Mouse (Mus musculus) liver, embryonic 13.5 days (tissue): Measurements from ENCODE around the gene Fcgbp. TPM values are rescaled to one million over a fixed set of nuclear protein-coding genes. Genes with fewer than 3 reads are reported as not detected.
"Not testable (repeated sequence)": the region's sequence is repeated elsewhere in the genome, so short reads cannot be mapped to it uniquely, and the experiment has no call there.

Experiments
- ATAC-seq: fragments of 200-750 bp; cut with Nextera tagmentation; 2 replicates; pipeline ENCODE4 v1.8.0; 2017; ENCODE audit warnings: low read depth, mild to moderate bottlenecking, moderate number of reproducible peaks, moderate library complexity
- DNase-seq: peaks from one replicate; pipeline ENCODE4 v3.0.0; 2022
- H3K27ac ChIP-seq: fragments of 300-500 bp; sonication (generic); 2 replicates; pipeline ENCODE4 v1.5.1; 2015; ENCODE audit warnings: moderate library complexity, mild to moderate bottlenecking, inconsistent platforms
- H3K27me3 ChIP-seq: fragments of 300-500 bp; sonication (generic); 2 replicates; pipeline ENCODE4 v1.6.1; 2015; ENCODE audit warnings: mild to moderate bottlenecking, inconsistent platforms
- H3K36me3 ChIP-seq: fragments of 300-500 bp; sonication (generic); 2 replicates; pipeline ENCODE4 v1.6.1; 2015; ENCODE audit warnings: mild to moderate bottlenecking, inconsistent platforms
- H3K4me1 ChIP-seq: fragments of 300-500 bp; sonication (generic); replicated peaks from 2 replicates; pipeline ENCODE4 v1.6.1; 2015; ENCODE audit warnings: inconsistent platforms
- H3K4me2 ChIP-seq: fragments of 300-500 bp; sonication (generic); 2 replicates; pipeline ENCODE4 v1.6.1; 2015; ENCODE audit warnings: inconsistent platforms, mild to moderate bottlenecking, moderate library complexity
- H3K4me3 ChIP-seq: fragments of 300-500 bp; sonication (generic); replicated peaks from 2 replicates; pipeline ENCODE4 v1.5.1; 2015; ENCODE audit warnings: mild to moderate bottlenecking, inconsistent platforms
- H3K9ac ChIP-seq: fragments of 300-500 bp; sonication (generic); 2 replicates; pipeline ENCODE4 v1.6.1; 2015; ENCODE audit warnings: mild to moderate bottlenecking, inconsistent platforms
- H3K9me3 ChIP-seq: fragments of 300-500 bp; sonication (generic); replicated peaks from 2 replicates; pipeline ENCODE4 v1.6.1; 2016; ENCODE audit warnings: inconsistent platforms
- WGBS: fragments of 180-500 bp; shearing (Covaris S2); methylation state at CpG from one replicate; pipeline ENCODE4 v1.1.7; 2015; ENCODE audit not compliant: insufficient replicate concordance; 5-methylcytosine and 5-hydroxymethylcytosine counted together
- polyA plus RNA-seq: library from polyadenylated mRNA; unstranded; fragments of >200 nt; fragmentation: Nextera tagmentation; extraction: Ambion mirVana; gene quantifications from 2 replicates; pipeline ENCODE4 v1.2.1, GENCODE M21; 2015

The Fcgbp gene
- polyA plus RNA-seq, 1 experiment from 2014 or later: 0.05 TPM

GRCm38 (mm10) chr7:28151584-28152221 is 80.7 kb downstream of the Fcgbp start:
- no peak overlapping the region for H3K9ac ChIP-seq

GRCm38 (mm10) chr7:28153595-28153994 is 82.6 kb downstream of the Fcgbp start:
- H3K4me2 ChIP-seq, DNase-seq, H3K27me3 ChIP-seq, H3K9ac ChIP-seq, H3K9me3 ChIP-seq, H3K27ac ChIP-seq, H3K4me1 ChIP-seq, H3K36me3 ChIP-seq, H3K4me3 ChIP-seq, ATAC-seq: not testable (repeated sequence)
- 34% methylated on average over 5 of the region's 5 CpGs for WGBS

More at GRCm38 (mm10) chr7:28151584-28152221, 80.7 kb downstream of the Fcgbp start:
- H3K36me3 ChIP-seq: no peaks in the 10 kb centered on the region
- WGBS: 11% methylated on average over 13 of the region's 13 CpGs
- ATAC-seq: no peak
- no peak overlapping the region for H3K27ac ChIP-seq
- DNase-seq: peak; percentile 18
- H3K4me3 ChIP-seq: no peak overlapping the region
- H3K9me3 ChIP-seq: no peaks in the 10 kb centered on the region
- H3K4me2 ChIP-seq: no peak overlapping the region
- no peaks in the 10 kb centered on the region for H3K4me1 ChIP-seq
- H3K27me3 ChIP-seq: no peaks in the 10 kb centered on the region

- Histone ChIP-seq H3K9me3 (no peaks in the 10 kb centered on the region), H3K4me1 (no peaks in the 10 kb centered on the region), H3K36me3 (no peaks in the 10 kb centered on the region), H3K4me2 (no peak overlapping the region), H3K4me3 (no peak overlapping the region), H3K27me3 (no peaks in the 10 kb centered on the region), H3K27ac (no peak overlapping the region), H3K9ac (no peak overlapping the region)
- WGBS: 31% methylated on average over 6 of the region's 6 CpGs
- no peak for ATAC-seq
- DNase-seq: no peak
Measured at GRCm38 (mm10) chr7:28159292-28159691, 88.3 kb downstream of the Fcgbp start.

GRCm38 (mm10) chr7:28159893-28160292 is 88.9 kb downstream of the Fcgbp start:
- H3K4me2 ChIP-seq: no peak overlapping the region
- WGBS: 63% methylated on average over 3 of the region's 3 CpGs
- H3K36me3 ChIP-seq: no peaks in the 10 kb centered on the region
- no peaks in the 10 kb centered on the region for H3K9me3 ChIP-seq
- H3K27ac ChIP-seq: no peak overlapping the region
- no peak overlapping the region for H3K4me3 ChIP-seq
- H3K27me3 ChIP-seq: no peaks in the 10 kb centered on the region
- H3K4me1 ChIP-seq: no peaks in the 10 kb centered on the region
- DNase-seq (no peak), ATAC-seq (no peak)
- no peak overlapping the region for H3K9ac ChIP-seq

GRCm38 (mm10) chr7:28161163-28161749 is 90.2 kb downstream of the Fcgbp start:
- 0 out of 2 replicates have a peak, but pooled peaks cover 7% of the 10 kb centered on the region for H3K9me3 ChIP-seq
- H3K36me3 ChIP-seq: no peaks in the 10 kb centered on the region
- H3K27ac ChIP-seq: no peak overlapping the region
- WGBS: 43% methylated on average over 9 of the region's 9 CpGs
- ATAC-seq (no peak), DNase-seq (no peak)
- H3K4me2 ChIP-seq: no peak overlapping the region
- no peaks in the 10 kb centered on the region for H3K4me1 ChIP-seq
- no peaks in the 10 kb centered on the region for H3K27me3 ChIP-seq
- H3K4me3 ChIP-seq: no peak overlapping the region
- H3K9ac ChIP-seq: no peak overlapping the region

- Histone ChIP-seq H3K9me3 (0 out of 2 replicates have a peak, but pooled peaks cover 7% of the 10 kb centered on the region), H3K36me3 (no peaks in the 10 kb centered on the region), H3K4me3 (no peak overlapping the region), H3K4me2 (no peak overlapping the region), H3K27me3 (no peaks in the 10 kb centered on the region), H3K27ac (no peak overlapping the region), H3K4me1 (peaks cover 20% of the 10 kb centered on the region), H3K9ac (no peak overlapping the region)
- DNase-seq (no peak), ATAC-seq (no peak)
- WGBS: 68% methylated on average over 6 of the region's 6 CpGs
Measured at GRCm38 (mm10) chr7:28165406-28165805, 94.4 kb downstream of the Fcgbp start.

- DNase-seq (peak; percentile 65), ATAC-seq (peak; percentile 41)
- 2% methylated on average over 9 of the region's 9 CpGs for WGBS
- 0 out of 2 replicates have a peak, but pooled peaks cover 7% of the 10 kb centered on the region for H3K9me3 ChIP-seq
- peak overlapping the region; percentile 86 for H3K27ac ChIP-seq
- H3K4me3 ChIP-seq: peak overlapping the region; percentile 87
- H3K4me1 ChIP-seq: peaks cover 50% of the 10 kb centered on the region
- H3K27me3 ChIP-seq: no peaks in the 10 kb centered on the region
- H3K36me3 ChIP-seq: 0 out of 2 replicates have a peak, but pooled peaks cover 4% of the 10 kb centered on the region
- H3K4me2 ChIP-seq: peak overlapping the region; percentile 99
- peak overlapping the region; percentile 83 for H3K9ac ChIP-seq
Measured at GRCm38 (mm10) chr7:28168320-28169115, 97.5 kb downstream of the Fcgbp start.

- ATAC-seq (peak; percentile 82), DNase-seq (peak; percentile 87)
- 0 out of 2 replicates have a peak, but pooled peaks cover 7% of the 10 kb centered on the region for H3K9me3 ChIP-seq
- H3K4me3 ChIP-seq: peak within 1 kb of the TSS; percentile 87
- peak within 1 kb of the TSS; percentile 86 for H3K27ac ChIP-seq
- H3K4me2 ChIP-seq: peak within 1 kb of the TSS; percentile 99
- H3K36me3 ChIP-seq: peaks cover 16% of the 10 kb centered on the region
- H3K9ac ChIP-seq: peak within 1 kb of the TSS; percentile 83
- no peaks in the 10 kb centered on the region for H3K27me3 ChIP-seq
- WGBS: under 1% methylated on average over 80 of the region's 80 CpGs
- H3K4me1 ChIP-seq: peaks cover 50% of the 10 kb centered on the region
Measured at GRCm38 (mm10) chr7:28169489-28170422, 98.7 kb downstream of the Fcgbp start, which contains the start of gene Fbl. Fbl (plus strand) TSS chr7:28169710.
